Mouse (Mus musculus) ovary, adult 2 months (tissue): ENCODE measurements around the gene Slc17a1. TPM values are rescaled to one million over a fixed set of nuclear protein-coding genes. Genes with fewer than 3 reads are reported as not detected.

ENCODE experiments used
- polyA plus RNA-seq: library from polyadenylated mRNA; depleted of rRNA; stranded (reverse); fragments of >200 nt; gene quantifications from 2 replicates; pipeline ENCODE4 v1.2.3, GENCODE M21; 2012; rRNA removed

Slc17a1 gene
- polyA plus RNA-seq = not detected in 2 replicates

DNA sequence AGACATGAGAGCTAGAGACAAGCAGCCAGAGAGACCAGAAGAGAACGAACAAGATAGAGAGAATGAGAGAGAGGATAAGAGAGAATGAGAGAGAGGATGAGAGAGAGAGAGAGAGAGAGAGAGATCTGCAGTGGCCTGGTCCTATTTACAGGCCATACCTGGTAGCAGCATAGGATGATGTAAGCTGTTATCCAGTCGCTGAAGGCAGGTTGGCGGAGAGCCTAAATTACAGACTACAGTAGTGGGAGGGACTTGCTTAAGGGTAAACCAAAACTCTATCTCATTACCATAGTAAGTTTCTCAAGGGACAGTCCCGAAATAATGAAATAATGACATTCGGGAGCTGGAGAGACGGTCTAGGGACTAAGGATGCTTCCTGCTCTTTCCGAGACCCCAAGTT is at the start of gene Slc17a1:
TSS of gene Slc17a1 (plus strand) at position 346 of the 400 bp plus-strand sequence.

DNA sequence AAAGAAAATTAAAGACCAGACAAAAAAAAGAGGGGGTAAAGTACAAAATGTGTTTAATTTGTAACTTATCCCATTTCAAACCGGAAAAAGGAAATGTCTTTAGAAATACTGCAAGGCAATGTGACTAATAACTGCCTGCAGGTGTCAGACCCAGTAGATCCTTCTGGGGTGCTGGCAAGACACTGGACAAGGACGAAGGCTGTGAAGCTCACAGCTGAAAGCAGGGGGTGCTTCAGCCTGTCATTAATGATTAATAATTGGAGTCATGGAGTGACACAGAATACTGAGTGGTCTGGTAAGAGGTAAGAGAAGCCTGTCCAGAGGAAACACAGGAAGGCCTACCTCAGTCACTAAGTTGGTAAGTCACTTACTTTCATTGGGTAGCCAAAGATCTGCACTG is 28.2 kb upstream of the Slc17a1 start, which contains the start of gene Slc17a3:
TSS of gene Slc17a3 (plus strand) at position 127 of the 400 bp plus-strand sequence.

GRCm38 (mm10) chr13:23914376-23915167 is 47.0 kb downstream of the Slc17a1 start, which contains the start of gene Slc17a4:
Gene Slc17a4, minus strand, starts transcription at chr13:23915009.

DNA sequence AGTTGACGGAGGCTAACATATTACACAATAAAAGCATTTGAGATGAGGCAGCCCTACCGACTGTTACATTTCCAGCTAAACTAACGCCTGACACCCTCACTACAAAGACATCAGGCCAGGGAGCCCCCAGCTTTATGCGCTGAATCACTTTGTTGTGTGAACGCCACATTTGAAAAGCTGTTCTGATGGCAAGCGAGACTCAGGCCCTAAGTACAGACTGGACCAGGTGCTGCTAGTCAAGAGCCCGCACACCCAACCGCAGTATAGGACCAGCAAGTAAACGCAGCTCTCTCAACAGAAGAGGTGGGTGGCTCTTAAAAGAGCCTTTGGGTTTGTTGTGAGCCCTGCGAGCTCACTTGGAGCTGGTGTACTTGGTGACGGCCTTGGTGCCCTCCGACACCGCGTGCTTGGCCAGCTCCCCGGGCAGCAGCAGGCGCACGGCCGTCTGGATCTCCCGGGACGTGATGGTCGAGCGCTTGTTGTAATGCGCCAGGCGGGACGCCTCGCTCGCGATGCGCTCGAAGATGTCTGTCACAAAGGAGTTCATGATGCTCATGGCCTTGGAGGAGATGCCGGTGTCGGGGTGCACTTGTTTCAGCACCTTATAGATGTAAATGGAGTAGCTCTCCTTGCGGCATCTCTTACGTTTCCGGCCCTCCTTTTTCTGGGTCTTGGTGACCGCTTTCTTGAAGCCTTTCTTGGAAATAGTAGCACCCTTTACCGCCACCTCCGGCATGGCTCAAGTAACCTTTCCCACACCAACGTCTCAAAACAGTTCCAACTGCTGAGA is 66.1 kb downstream of the Slc17a1 start, which contains the start of gene Hist1h2ba:
TSS of gene Hist1h2ba (minus strand) at position 736 of the 790 bp plus-strand sequence.

DNA sequence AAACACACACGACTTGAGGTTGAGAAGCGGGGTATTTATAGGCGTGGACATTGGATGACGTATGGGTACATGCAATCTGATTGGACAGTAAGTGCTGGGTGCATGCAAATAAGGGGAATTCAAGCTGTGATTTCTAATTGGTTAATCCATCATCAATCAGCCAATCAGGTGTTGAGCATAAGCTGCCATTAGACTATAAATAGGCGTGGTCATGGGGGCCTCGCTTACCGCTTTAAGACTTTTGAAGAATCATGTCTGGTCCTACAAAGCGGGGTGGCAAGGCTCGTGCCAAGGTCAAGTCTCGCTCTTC is 66.6 kb downstream of the Slc17a1 start, which contains the start of gene Hist1h2aa:
TSS of gene Hist1h2aa (plus strand) at position 252 of the 310 bp plus-strand sequence.

Other genes with a start within 250 kb of the Slc17a1 start
- gene Hist1h2be, start 246.6 kb upstream of the Slc17a1 start, polyA plus RNA-seq = 2.6 and 3.4 TPM in 2 replicates
- gene Hist1h1e, start 245.2 kb upstream of the Slc17a1 start, polyA plus RNA-seq = 2.3 and 2.7 TPM in 2 replicates
- 2.6 and 3.1 TPM in 2 replicates for gene Hist1h2ac, start 183.8 kb upstream of the Slc17a1 start, polyA plus RNA-seq
- 251 and 289 TPM in 2 replicates for gene Hist1h2bc, start 183.6 kb upstream of the Slc17a1 start, polyA plus RNA-seq
- not detected in 2 replicates for gene Hist1h1t, start 171.9 kb upstream of the Slc17a1 start, polyA plus RNA-seq
- gene Hist1h4c, start 169.3 kb upstream of the Slc17a1 start, polyA plus RNA-seq = 9.0 and 13.0 TPM in 2 replicates
- 11.5 and 18.9 TPM in 2 replicates for gene Hfe, start 156.9 kb upstream of the Slc17a1 start, polyA plus RNA-seq
- 35.1 and 42.3 TPM in 2 replicates for gene Hist1h1c, start 128.9 kb upstream of the Slc17a1 start, polyA plus RNA-seq
- gene Hist1h3c, start 122.1 kb upstream of the Slc17a1 start, polyA plus RNA-seq = 43.8 and 64.9 TPM in 2 replicates
- gene Hist1h2bb, start 121.0 kb upstream of the Slc17a1 start, polyA plus RNA-seq = 18.2 and 27.3 TPM in 2 replicates
- gene Hist1h2ab, start 116.6 kb upstream of the Slc17a1 start, polyA plus RNA-seq = 36.8 and 63.0 TPM in 2 replicates
- 36.8 and 58.4 TPM in 2 replicates for gene Hist1h3b, start 115.5 kb upstream of the Slc17a1 start, polyA plus RNA-seq
- gene Hist1h4b, start 110.7 kb upstream of the Slc17a1 start, polyA plus RNA-seq = 6.5 and 10.1 TPM in 2 replicates
- gene Hist1h4a, start 106.5 kb upstream of the Slc17a1 start, polyA plus RNA-seq = 17.5 and 20.9 TPM in 2 replicates
- 37.1 and 48.7 TPM in 2 replicates for gene Hist1h3a, start 105.4 kb upstream of the Slc17a1 start, polyA plus RNA-seq
- gene Hist1h1a, start 104.1 kb upstream of the Slc17a1 start, polyA plus RNA-seq = 0.79 and 1.0 TPM in 2 replicates
- gene Trim38, start 97.8 kb upstream of the Slc17a1 start, polyA plus RNA-seq = 0.09 TPM in 1 of 2 replicates, not detected in the other
- 0.09 TPM in 1 of 2 replicates, not detected in the other for gene Slc17a2, start 60.8 kb upstream of the Slc17a1 start, polyA plus RNA-seq
- not detected in 2 replicates for gene Slc17a3, start 28.3 kb upstream of the Slc17a1 start, polyA plus RNA-seq
- gene Slc17a4, start 47.3 kb downstream of the Slc17a1 start, polyA plus RNA-seq = 0.09 TPM in 1 of 2 replicates, not detected in the other
- not detected in 2 replicates for gene Hist1h2ba, start 66.4 kb downstream of the Slc17a1 start, polyA plus RNA-seq
- 2.5 and 4.9 TPM in 2 replicates for gene Hist1h2aa, start 66.7 kb downstream of the Slc17a1 start, polyA plus RNA-seq
- gene Scgn, start 123.5 kb downstream of the Slc17a1 start, polyA plus RNA-seq = not detected in 2 replicates